In genomic region chr2:5012491-5013324, GRCm38 (mm10) we compare ENCODE assay signal across 7 mouse cellular contexts. TPM values are rescaled to one million over a fixed set of nuclear protein-coding genes. Genes with fewer than 3 reads are reported as not detected.
DNase-seq lines count a peak whose midpoint lies in the region; ATAC-seq and TF ChIP-seq lines count a peak whose summit lies in the region.

Gene Mcm10 (minus strand): TSS chr2:5012791.

- H3K36me3 ChIP-seq in embryonic facial prominence, embryonic 10.5 days (replicated peaks), result peaks cover 28% of the 10 kb centered on the region
- H3K36me3 ChIP-seq in intestine, postnatal 0 days (ENCODE audit: control insufficient read depth, insufficient read depth), result peaks cover 11% of the 10 kb centered on the region
- H3K36me3 ChIP-seq in midbrain, embryonic 12.5 days, result peaks cover 14% of the 10 kb centered on the region
- H3K36me3 ChIP-seq in small intestine, adult 2 months (ENCODE audit: control insufficient read depth, insufficient read depth, low read length), result peaks cover 10% of the 10 kb centered on the region; the same call in 1 of the 2 replicates

- DNase-seq in adrenal gland, postnatal 10 days, result peak; percentile 94
- DNase-seq in embryonic facial prominence, embryonic 10.5 days (ENCODE audit: low spot score), result peak; percentile 94
- DNase-seq in gonadal fat pad, adult 2 months (ENCODE audit: low read depth), result peak; percentile 64
- DNase-seq in left cerebral cortex, postnatal 4 days, result peak; percentile 93

- 5% methylated on average over 32 of the region's 32 CpGs for WGBS in embryonic facial prominence, embryonic 10.5 days
- 3% methylated on average over 32 of the region's 32 CpGs for WGBS in intestine, postnatal 0 days
- 4% methylated on average over 32 of the region's 32 CpGs for WGBS in midbrain, embryonic 12.5 days
- 2% methylated on average over 32 of the region's 32 CpGs for WGBS in small intestine, adult 2 months

- peaks cover 11% of the 10 kb centered on the region for H3K4me1 ChIP-seq in embryonic facial prominence, embryonic 10.5 days
- no peaks in the 10 kb centered on the region; the same call in 1 of the 2 replicates for H3K4me1 ChIP-seq in intestine, postnatal 0 days (replicated peaks; ENCODE audit: control insufficient read depth, insufficient read depth, low read length)
- peaks cover 10% of the 10 kb centered on the region for H3K4me1 ChIP-seq in midbrain, embryonic 12.5 days
- peaks cover 10% of the 10 kb centered on the region; the same call in 1 of the 2 replicates for H3K4me1 ChIP-seq in small intestine, adult 2 months (ENCODE audit: control insufficient read depth, insufficient read depth, insufficient read length, low read length)

- no peak for TF ChIP-seq POLR2A in small intestine, adult 2 months (IDR thresholded peaks at IDR 0.05; ENCODE audit: low read depth, low read length)

- intact Hi-C loops in left cerebral cortex, postnatal 4 days (cut with DNase I), result no loop called here

- peak within 1 kb of the TSS; percentile 93 for H3K27ac ChIP-seq in embryonic facial prominence, embryonic 10.5 days (replicated peaks)
- peak within 1 kb of the TSS; percentile 22; the same call in 1 of the 2 replicates for H3K27ac ChIP-seq in intestine, postnatal 0 days (ENCODE audit: low read depth, low read length)
- H3K27ac ChIP-seq in midbrain, embryonic 12.5 days (replicated peaks), result no peak within 1 kb of the TSS
- H3K27ac ChIP-seq in small intestine, adult 2 months (ENCODE audit: insufficient read depth, low read depth, low read length), result peak within 1 kb of the TSS; percentile 60

- peak; percentile 99 for ATAC-seq in intestine, postnatal 0 days
- ATAC-seq in midbrain, embryonic 12.5 days (ENCODE audit: low FRiP score, low read depth), result peak; percentile 100

- TF ChIP-seq CTCF in intestine, postnatal 0 days (IDR thresholded peaks at IDR 0.05; ENCODE audit: low read depth), result no peak
- no peak for TF ChIP-seq CTCF in small intestine, adult 2 months (IDR thresholded peaks at IDR 0.05; ENCODE audit: extremely low read depth, insufficient read length, insufficient replicate concordance, low read depth, low read length)

- peak within 1 kb of the TSS; percentile 85 for H3K4me3 ChIP-seq in embryonic facial prominence, embryonic 10.5 days
- H3K4me3 ChIP-seq in intestine, postnatal 0 days (ENCODE audit: low read depth, low read length), result peak within 1 kb of the TSS; percentile 65
- H3K4me3 ChIP-seq in midbrain, embryonic 12.5 days, result peak within 1 kb of the TSS; percentile 74
- H3K4me3 ChIP-seq in small intestine, adult 2 months (ENCODE audit: low read depth, low read length), result peak within 1 kb of the TSS; percentile 76

- peak within 1 kb of the TSS; percentile 47 for H3K9ac ChIP-seq in intestine, postnatal 0 days (ENCODE audit: low read depth, low read length)
- H3K9ac ChIP-seq in midbrain, embryonic 12.5 days (replicated peaks), result peak within 1 kb of the TSS; percentile 49

- no peaks in the 10 kb centered on the region for H3K27me3 ChIP-seq in embryonic facial prominence, embryonic 10.5 days (replicated peaks; ENCODE audit: low read depth, poor library complexity, severe bottlenecking)
- no peaks in the 10 kb centered on the region for H3K27me3 ChIP-seq in intestine, postnatal 0 days (replicated peaks; ENCODE audit: control insufficient read depth, insufficient read depth, low read length)
- no peaks in the 10 kb centered on the region for H3K27me3 ChIP-seq in midbrain, embryonic 12.5 days
- H3K27me3 ChIP-seq in small intestine, adult 2 months (ENCODE audit: control insufficient read depth, insufficient read depth, low read length), result no peaks in the 10 kb centered on the region

- H3K4me2 ChIP-seq in intestine, postnatal 0 days (replicated peaks; ENCODE audit: low read depth), result peak within 1 kb of the TSS; percentile 69
- peak within 1 kb of the TSS; percentile 62 for H3K4me2 ChIP-seq in midbrain, embryonic 12.5 days (replicated peaks)

- H3K9me3 ChIP-seq in embryonic facial prominence, embryonic 10.5 days, result no peaks in the 10 kb centered on the region
- no peaks in the 10 kb centered on the region for H3K9me3 ChIP-seq in intestine, postnatal 0 days (ENCODE audit: control insufficient read depth)
- H3K9me3 ChIP-seq in midbrain, embryonic 12.5 days, result no peaks in the 10 kb centered on the region

RNA-seq across cellular contexts. Expression of gene Mcm10, which starts in this region (rescaled TPM):
- 1 to 10 TPM; 9.3 to 9.5 TPM for total RNA-seq in adrenal gland, postnatal 10 days (2021)
- polyA plus RNA-seq in embryonic facial prominence, embryonic 10.5 days (2016; fragmentation: Nextera tagmentation; extraction: Ambion mirVana), result 76.4 and 80.4 TPM in 2 replicates
- polyA plus RNA-seq in gonadal fat pad, adult 2 months (2012; rRNA removed), result 0.57 and 1.1 TPM in 2 replicates
- 9.2 and 9.3 TPM in 2 replicates for polyA plus RNA-seq in intestine, postnatal 0 days (2015; fragmentation: Nextera tagmentation; extraction: Ambion mirVana)
- total RNA-seq in left cerebral cortex, postnatal 4 days (2021), result 1 to 10 TPM; 3.4 to 4.0 TPM
- polyA plus RNA-seq in midbrain, embryonic 12.5 days (2016; fragmentation: Nextera tagmentation; extraction: Ambion mirVana), result 30.0 and 32.3 TPM in 2 replicates
- polyA plus RNA-seq in small intestine, adult 2 months (2012; rRNA removed), result 3.3 and 9.1 TPM in 2 replicates
